Mouse (Mus musculus): ENCODE data around the gene Klhl7.

- no peak for TF ChIP-seq CTCF (conservative IDR thresholded peaks at IDR 0.05; ENCODE audit: low read length)
- TF ChIP-seq NANOG (IDR thresholded peaks at IDR 0.05; ENCODE audit: borderline replicate concordance, low read length) = no peak
These were observed 3.4 kb downstream of the Klhl7 start for GRCm38 (mm10) chr5:24103841-24104240.

Data from E14TG2a.4 (cell line).